Mouse (Mus musculus) CH12.LX (cell line): ENCODE results near the gene Smchd1.

Source experiments
- CHD2 ChIP-seq: IDR thresholded peaks from 2 replicates; pipeline ENCODE4 v1.6.1; 2011; ENCODE audit warnings: low read length, improper control_type of control experiment
- CTCF ChIP-seq, 2 experiments: IDR thresholded peaks in 1 of 2; conservative IDR thresholded peaks in 1 of 2; 2 replicates each; pipeline ENCODE4 v1.5.1; 2011 to 2012; ENCODE audit warnings: low read depth in 2 of 2, low read length in 2 of 2, improper control_type of control experiment in 1 of 2, inconsistent platforms in 1 of 2, mild to moderate bottlenecking in 1 of 2, moderate library complexity in 1 of 2
- EP300 ChIP-seq: IDR thresholded peaks from 2 replicates; pipeline ENCODE4 v1.6.1; 2011; ENCODE audit warnings: low read length, improper control_type of control experiment
- ETS1 ChIP-seq: conservative IDR thresholded peaks from 2 replicates; pipeline ENCODE4 v1.6.1; 2012; ENCODE audit warnings: low read depth, mild to moderate bottlenecking, inconsistent platforms, low read length, improper control_type of control experiment, moderate library complexity
- GABPA ChIP-seq: IDR thresholded peaks from 2 replicates; pipeline ENCODE4 v1.6.1; 2012; ENCODE audit warnings: low read depth, low read length, improper control_type of control experiment, inconsistent platforms; ENCODE audit not compliant: insufficient replicate concordance
- IRF4 ChIP-seq: IDR thresholded peaks from 2 replicates; pipeline ENCODE4 v1.6.1; 2014; ENCODE audit warnings: low read depth, mild to moderate bottlenecking, inconsistent platforms, low read length, improper control_type of control experiment
- JUND ChIP-seq: conservative IDR thresholded peaks from 2 replicates; pipeline ENCODE4 v1.6.1; 2011; ENCODE audit warnings: low read depth, low read length, improper control_type of control experiment
- MAX ChIP-seq: IDR thresholded peaks from 2 replicates; pipeline ENCODE4 v1.6.1; 2011; ENCODE audit warnings: low read length, improper control_type of control experiment
- MEF2A ChIP-seq: IDR thresholded peaks from 2 replicates; pipeline ENCODE4 v1.6.1; 2014; ENCODE audit warnings: low read depth, mild to moderate bottlenecking, inconsistent platforms, low read length, improper control_type of control experiment, borderline replicate concordance
- POLR2A ChIP-seq: IDR thresholded peaks from 2 replicates; pipeline ENCODE4 v1.6.1; 2011; ENCODE audit warnings: low read depth, mild to moderate bottlenecking, improper control_type of control experiment, low read length
- POLR2AphosphoS2 ChIP-seq: IDR thresholded peaks from 2 replicates; pipeline ENCODE4 v1.6.1; 2011; ENCODE audit warnings: low read depth, low read length, improper control_type of control experiment
- TCF12 ChIP-seq: IDR thresholded peaks from 2 replicates; pipeline ENCODE4 v1.6.1; 2014; ENCODE audit warnings: low read depth, mild to moderate bottlenecking, inconsistent platforms, low read length, improper control_type of control experiment
- USF1 ChIP-seq: IDR thresholded peaks from 2 replicates; pipeline ENCODE4 v1.6.1; 2014; ENCODE audit warnings: low read depth, mild to moderate bottlenecking, inconsistent platforms, low read length, improper control_type of control experiment

DNA sequence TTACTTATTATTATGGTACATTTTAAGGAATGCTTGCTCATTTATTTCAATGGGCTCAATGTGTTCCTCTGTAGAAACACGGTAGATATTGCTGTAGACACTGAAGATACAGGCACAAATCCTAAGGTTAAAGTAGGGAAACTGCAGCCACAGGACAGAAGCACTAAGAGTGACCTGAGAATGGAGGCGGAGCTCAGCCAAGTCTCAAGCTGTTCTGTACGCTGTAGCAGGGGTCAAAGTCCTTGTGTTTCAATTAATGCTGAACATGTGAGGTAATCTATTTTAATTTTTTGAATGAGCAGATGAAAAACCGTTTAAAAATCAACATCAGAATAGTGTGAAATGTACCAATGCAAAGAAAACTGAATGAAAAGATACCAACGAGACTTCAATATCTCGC is 31.9 kb downstream of the Smchd1 start:
- TF ChIP-seq POLR2AphosphoS2 (no peak), CTCF (conservative IDR thresholded peaks at IDR 0.05 in 1 of 2, IDR thresholded peaks at IDR 0.05 in 1 of 2; ENCODE audit: low read depth in 2 of 2, low read length in 2 of 2) (no peak), JUND (no peak), POLR2A (no peak), ETS1 (no peak), USF1 (no peak), MEF2A (no peak), CHD2 (no peak), MAX (no peak), TCF12 (no peak), EP300 (no peak), GABPA (no peak), IRF4 (no peak)
